Mouse (Mus musculus): ENCODE measurements at regions not wholly inside any gene's neighbourhood (a gene's known extent, or its start where the extent isn't known, plus 50 kb on each side); places are given as distances from the start of the nearest gene placed in this dataset.
A peak's percentile ranks its signal among the peaks of the same experiment; 100 is the strongest.

- no peak for DNase-seq (ENCODE audit: low spot score in 2 of 2)
Measured at GRCm38 (mm10) chr14:46076738-46077137, 302.5 kb upstream of the Gm15217 start.

DNA sequence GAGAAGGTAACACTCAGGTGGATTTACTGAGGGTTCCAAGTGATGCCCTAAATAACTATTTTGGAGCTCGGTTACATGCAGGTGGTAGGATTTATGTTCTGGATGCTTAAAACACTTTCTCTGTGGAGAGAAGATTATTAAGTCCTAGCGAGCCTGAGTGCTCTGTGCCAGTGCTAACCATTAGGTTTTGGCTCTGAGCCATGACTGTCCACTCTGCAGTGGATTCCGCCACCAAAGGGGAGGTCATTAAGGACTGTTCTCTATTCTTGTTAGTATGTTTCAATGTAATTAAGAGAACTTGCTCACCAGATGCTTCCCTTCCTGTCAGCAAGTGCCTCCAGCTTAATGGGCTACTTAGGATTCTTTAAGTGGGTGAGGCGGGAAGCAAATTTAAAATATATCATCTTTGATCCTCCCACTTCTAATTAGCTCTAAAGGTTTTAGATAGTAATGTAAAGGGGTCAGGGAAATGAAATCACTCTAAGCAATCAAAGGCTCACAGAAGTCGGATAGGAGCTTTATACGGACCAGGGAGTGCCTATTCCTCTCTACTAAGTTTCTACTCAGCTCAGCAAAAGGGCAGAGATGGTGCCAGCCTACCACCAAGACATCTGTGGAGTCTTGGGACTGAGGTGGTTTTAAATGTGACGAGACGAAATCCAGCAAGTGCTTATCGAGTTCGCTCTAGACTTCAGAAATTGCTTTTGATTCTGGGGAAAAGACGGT is 301.6 kb upstream of the Gm15217 start:
- no peak for DNase-seq (ENCODE audit: low spot score in 2 of 2)

DNA sequence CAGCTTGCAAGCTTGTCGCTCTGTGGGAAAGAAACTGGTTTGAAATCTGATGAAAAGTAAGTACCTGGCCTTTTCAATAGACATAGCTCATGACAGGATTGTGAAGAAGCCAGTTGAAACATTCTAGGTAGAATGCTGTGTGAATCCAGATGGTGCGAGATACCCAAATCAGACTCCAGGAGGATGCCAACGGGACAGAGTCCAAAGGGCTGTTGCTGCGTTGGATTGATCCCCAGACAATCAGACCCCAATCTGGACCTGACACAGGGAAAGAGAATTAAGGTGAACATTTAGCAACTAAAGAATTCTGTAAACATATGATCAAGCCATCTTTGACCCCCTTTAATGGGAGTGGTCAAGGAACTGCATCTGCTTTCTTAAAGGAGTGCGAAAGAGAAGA is 296.6 kb upstream of the Gm15217 start:
- peak in 1 of 2 experiments; percentile 5 for DNase-seq (ENCODE audit: low spot score in 2 of 2)

- DNase-seq (ENCODE audit: low spot score in 2 of 2) = no peak
Measured at GRCm38 (mm10) chr14:46088968-46089691, 290.1 kb upstream of the Gm15217 start.

- DNase-seq (ENCODE audit: low spot score in 2 of 2) = no peak
Measured at GRCm38 (mm10) chr14:46115950-46116349, 263.3 kb upstream of the Gm15217 start.

- no peak for DNase-seq (ENCODE audit: low spot score in 2 of 2)
Measured at GRCm38 (mm10) chr14:46126541-46126940, 252.7 kb upstream of the Gm15217 start.

DNA sequence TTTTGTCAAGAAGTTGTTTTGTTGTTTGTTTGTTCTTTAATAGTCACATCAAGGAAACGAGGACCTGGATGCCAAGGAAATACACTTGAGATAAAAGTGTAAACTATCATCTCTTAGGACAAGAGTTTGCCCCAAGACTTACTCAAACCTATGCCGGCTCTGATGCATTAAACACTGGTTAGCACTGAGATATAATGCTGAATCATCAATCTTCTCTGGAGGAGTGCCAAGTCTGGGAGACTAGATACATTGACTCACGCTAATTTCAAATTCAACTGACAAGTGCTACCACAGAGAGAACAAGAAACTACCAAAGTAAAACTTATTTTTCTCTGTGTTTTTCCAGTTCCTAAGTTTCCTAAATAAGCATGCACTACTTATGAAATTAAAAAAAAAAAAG is 249.5 kb upstream of the Gm15217 start:
- DNase-seq (ENCODE audit: low spot score in 2 of 2) = no peak

GRCm38 (mm10) chr14:46144175-46144574 is 235.0 kb upstream of the Gm15217 start:
- DNase-seq (ENCODE audit: low spot score in 2 of 2) = no peak

- no peak for DNase-seq (ENCODE audit: low spot score in 2 of 2)
Measured at GRCm38 (mm10) chr14:46144707-46145106, 234.5 kb upstream of the Gm15217 start.

GRCm38 (mm10) chr14:46145584-46145983 is 233.6 kb upstream of the Gm15217 start:
- DNase-seq (ENCODE audit: low spot score in 2 of 2) = peak in 1 of 2 experiments; percentile 50

DNA sequence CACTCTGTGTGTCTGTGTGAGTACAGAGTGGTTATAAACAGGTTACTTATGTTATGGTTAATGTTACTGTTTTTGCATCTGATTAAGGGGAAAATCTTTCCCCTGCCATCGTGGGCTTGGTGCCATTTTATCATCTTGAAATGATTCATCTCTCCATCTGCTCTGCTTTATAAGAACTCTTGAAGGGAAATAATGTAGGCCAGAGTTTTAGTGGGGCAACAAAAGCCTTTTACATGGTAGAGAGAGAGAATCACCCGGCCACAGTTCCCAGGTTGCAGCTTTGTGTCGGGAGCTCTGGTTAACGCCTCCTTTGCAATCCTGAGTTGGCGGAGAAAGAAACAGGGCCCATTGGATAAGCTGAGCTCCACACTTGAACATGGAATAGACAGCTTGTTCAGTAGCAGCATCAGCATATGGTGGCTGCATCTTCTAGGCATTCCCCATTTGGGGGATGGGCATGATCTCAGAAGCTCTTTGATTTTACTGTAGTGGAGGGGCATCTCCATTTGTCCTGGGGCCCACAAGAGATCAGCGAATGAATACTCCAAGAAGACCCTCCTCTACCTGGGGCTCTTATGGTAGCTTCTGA is 230.0 kb upstream of the Gm15217 start:
- peak in 1 of 2 experiments; percentile 5 for DNase-seq (ENCODE audit: low spot score in 2 of 2)

GRCm38 (mm10) chr14:46158741-46159140 is 220.5 kb upstream of the Gm15217 start:
- peak in 1 of 2 experiments; percentile 2 for DNase-seq (ENCODE audit: low spot score in 2 of 2)

GRCm38 (mm10) chr14:46172181-46172874 is 206.9 kb upstream of the Gm15217 start:
- DNase-seq (ENCODE audit: low spot score in 2 of 2) = no peak

DNA sequence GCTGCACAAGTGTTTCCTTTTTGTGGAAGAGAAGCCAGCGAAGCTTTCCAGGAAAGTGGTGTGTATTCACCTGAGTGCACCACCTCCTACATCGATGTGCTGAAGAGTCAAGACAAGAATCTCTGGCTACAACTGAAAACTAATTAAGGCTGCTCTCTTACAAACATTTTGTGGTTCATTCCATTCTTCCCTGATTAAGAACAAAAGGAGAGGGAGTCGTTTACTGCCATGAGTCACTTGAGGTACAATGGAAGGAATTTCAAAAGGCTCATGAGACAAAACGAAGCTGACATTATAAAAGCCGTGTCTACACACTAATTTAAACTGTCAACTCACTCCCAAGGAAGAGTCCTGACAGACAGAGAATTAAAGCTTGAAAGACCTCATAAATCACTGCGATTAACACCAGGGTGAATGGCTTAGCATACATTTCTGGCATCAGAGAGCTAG is 206.3 kb upstream of the Gm15217 start:
- no peak for DNase-seq (ENCODE audit: low spot score in 2 of 2)

DNA sequence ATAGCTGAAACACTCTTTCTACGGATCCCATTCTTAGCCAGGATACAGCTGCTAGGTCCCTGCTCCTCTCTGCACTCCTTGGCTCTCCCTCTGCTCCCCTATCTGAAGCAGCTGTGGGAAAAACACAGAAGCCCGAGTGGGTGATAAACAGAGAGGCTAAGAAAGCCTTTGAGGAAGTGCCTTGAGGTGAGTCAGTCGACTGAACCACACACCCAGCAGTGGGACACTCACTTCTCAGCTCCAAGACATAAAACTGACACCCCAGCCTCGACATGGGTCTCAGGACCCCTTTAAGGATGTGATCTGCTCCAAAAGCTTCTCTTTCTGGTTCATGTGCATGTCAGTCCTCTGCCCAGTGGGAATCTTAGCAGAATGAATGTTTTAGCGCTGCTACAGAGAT is 204.8 kb upstream of the Gm15217 start:
- DNase-seq (ENCODE audit: low spot score in 2 of 2) = no peak

- DNase-seq (ENCODE audit: low spot score in 2 of 2) = no peak
Measured at GRCm38 (mm10) chr14:46175291-46176216, 203.7 kb upstream of the Gm15217 start.

DNA sequence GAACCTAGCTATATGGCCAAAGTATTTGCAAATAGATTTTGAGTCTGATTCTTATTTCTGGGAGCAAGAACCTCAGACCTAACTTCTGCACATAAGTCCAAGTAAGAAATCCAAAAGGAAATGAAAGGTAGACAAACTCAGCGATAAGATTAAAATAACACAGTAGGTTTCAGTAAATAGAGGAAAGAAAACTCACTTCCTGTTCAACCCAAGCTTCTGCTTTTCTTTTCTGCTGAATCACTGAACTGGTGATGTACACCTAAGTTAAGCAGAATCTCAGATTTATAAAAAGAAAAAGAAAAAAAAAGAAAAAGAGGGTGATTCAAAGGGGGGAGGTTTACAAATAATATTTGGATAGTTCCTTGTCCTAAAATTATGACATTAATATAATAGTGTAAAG is 200.2 kb upstream of the Gm15217 start:
- DNase-seq (ENCODE audit: low spot score in 2 of 2) = no peak

GRCm38 (mm10) chr14:46191639-46192399 is 187.4 kb upstream of the Gm15217 start:
- no peak for DNase-seq (ENCODE audit: low spot score in 2 of 2)

- no peak for DNase-seq (ENCODE audit: low spot score in 2 of 2)
Measured at GRCm38 (mm10) chr14:46193577-46193976, 185.6 kb upstream of the Gm15217 start.

- DNase-seq (ENCODE audit: low spot score in 2 of 2) = no peak
Measured at GRCm38 (mm10) chr14:46195939-46196338, 183.3 kb upstream of the Gm15217 start.

Data from layer of hippocampus, postnatal 14 days (tissue).